Mouse (Mus musculus) heart, embryonic 14.5 days (tissue): ENCODE data around the gene Abraxas2. TPM values are rescaled to one million over a fixed set of nuclear protein-coding genes. Genes with fewer than 3 reads are reported as not detected.

ENCODE experiments used
- ATAC-seq: fragments of 200-750 bp; cut with Nextera tagmentation; 2 replicates; pipeline ENCODE4 v1.8.0; 2017; ENCODE audit warnings: low read depth, moderate TSS enrichment; ENCODE audit not compliant: insufficient number of reproducible peaks, insufficient read depth, low FRiP score
- H3K27ac ChIP-seq, 2 experiments: fragments of 200-500 bp in 1 of 2; fragments of 300-500 bp in 1 of 2; sonication (generic) in 1 of 2; replicated peaks in 1 of 2; 2 replicates each; pipeline ENCODE4 v1.5.1; 2012 to 2014; ENCODE audit warnings: low read depth in 2 of 2, low read length in 2 of 2, control low read depth in 1 of 2, mild to moderate bottlenecking in 1 of 2, mixed read lengths in 1 of 2; ENCODE audit not compliant: control insufficient read depth in 1 of 2, insufficient read depth in 1 of 2
- H3K27me3 ChIP-seq: fragments of 300-500 bp; sonication (generic); 2 replicates; pipeline ENCODE4 v1.6.1; 2014; ENCODE audit warnings: mild to moderate bottlenecking, low read length, control low read depth; ENCODE audit not compliant: control insufficient read depth, insufficient read depth
- H3K36me3 ChIP-seq: fragments of 300-500 bp; sonication (generic); 2 replicates; pipeline ENCODE4 v1.6.1; 2014; ENCODE audit warnings: mild to moderate bottlenecking, control low read depth, low read length, mixed read lengths; ENCODE audit not compliant: control insufficient read depth, insufficient read depth
- H3K4me1 ChIP-seq, 2 experiments: fragments of 200-500 bp in 1 of 2; fragments of 300-500 bp in 1 of 2; sonication (generic) in 1 of 2; 2 replicates each; pipeline ENCODE4 v1.6.1; 2012 to 2014; ENCODE audit warnings: low read length in 2 of 2, control low read depth in 1 of 2, mixed read lengths in 1 of 2; ENCODE audit not compliant: control insufficient read depth in 2 of 2, insufficient read depth in 2 of 2
- H3K4me2 ChIP-seq: fragments of 300-500 bp; sonication (generic); 2 replicates; pipeline ENCODE4 v1.6.1; 2014; ENCODE audit warnings: mild to moderate bottlenecking, low read length
- H3K4me3 ChIP-seq, 2 experiments: fragments of 200-500 bp in 1 of 2; fragments of 300-500 bp in 1 of 2; sonication (generic) in 1 of 2; 2 replicates each; pipeline ENCODE4 v1.5.1; 2012 to 2014; ENCODE audit warnings: low read length in 2 of 2, mild to moderate bottlenecking in 2 of 2, control low read depth in 1 of 2, low read depth in 1 of 2, moderate library complexity in 1 of 2; ENCODE audit not compliant: control insufficient read depth in 1 of 2, insufficient read depth in 1 of 2
- H3K9ac ChIP-seq: fragments of 300-500 bp; sonication (generic); 2 replicates; pipeline ENCODE4 v1.6.1; 2014; ENCODE audit warnings: mild to moderate bottlenecking, low read length
- H3K9me3 ChIP-seq: fragments of 300-500 bp; sonication (generic); 2 replicates; pipeline ENCODE4 v1.6.1; 2016; ENCODE audit warnings: low read length, control low read depth; ENCODE audit not compliant: control insufficient read depth
- WGBS: fragments of 180-500 bp; shearing (Covaris S2); extraction: QIAGEN DNeasy Blood & Tissue Kit; methylation state at CpG from one replicate; pipeline ENCODE4 v1.1.7; 2014; 5-methylcytosine and 5-hydroxymethylcytosine counted together
- polyA plus RNA-seq: library from polyadenylated mRNA; unstranded; fragments of >200 nt; fragmentation: Nextera tagmentation; extraction: Ambion mirVana; gene quantifications from 2 replicates; pipeline ENCODE4 v1.2.1, GENCODE M21; 2014

Abraxas2 gene
- polyA plus RNA-seq, 1 experiment from 2014 or later, result 33.0 TPM

GRCm38 (mm10) chr7:132813416-132814088 lies 45.5 kb upstream of the Abraxas2 start, which contains the start of gene Fam53b:
Gene Fam53b, minus strand, starts transcription at chr7:132813886.
- under 1% methylated on average over 71 of the region's 85 CpGs for WGBS

GRCm38 (mm10) chr7:132814089-132814450 lies 45.0 kb upstream of the Abraxas2 start:
- WGBS, result 0% methylated on average over 7 of the region's 7 CpGs
- H3K27ac ChIP-seq, result peak overlapping the region; percentile 86 to 94
- H3K4me2 ChIP-seq, result peak overlapping the region; percentile 90
- no peaks in the 10 kb centered on the region for H3K9me3 ChIP-seq
- H3K27me3 ChIP-seq, result no peaks in the 10 kb centered on the region
- peak overlapping the region; percentile 93 for H3K9ac ChIP-seq
- H3K4me3 ChIP-seq, result peak overlapping the region; percentile 63 to 77
- peaks cover 16 to 37% of the 10 kb centered on the region in 2 experiments for H3K4me1 ChIP-seq
- no peaks in the 10 kb centered on the region for H3K36me3 ChIP-seq
- ATAC-seq, result no peak

More at GRCm38 (mm10) chr7:132813416-132814088, 45.5 kb upstream of the Abraxas2 start, which contains the start of gene Fam53b:
- H3K9me3 ChIP-seq, result no peaks in the 10 kb centered on the region
- ATAC-seq, result peak; percentile 48
- peak within 1 kb of the TSS; percentile 93 for H3K9ac ChIP-seq
- no peaks in the 10 kb centered on the region for H3K36me3 ChIP-seq
- peaks cover 20 to 42% of the 10 kb centered on the region in 2 experiments for H3K4me1 ChIP-seq
- peak within 1 kb of the TSS; percentile 90 for H3K4me2 ChIP-seq
- peak within 1 kb of the TSS; percentile 63 to 77 for H3K4me3 ChIP-seq
- no peaks in the 10 kb centered on the region for H3K27me3 ChIP-seq
- peak within 1 kb of the TSS; percentile 86 to 94 for H3K27ac ChIP-seq

GRCm38 (mm10) chr7:132815081-132815480 lies 43.9 kb upstream of the Abraxas2 start:
- no peak for ATAC-seq
- Histone ChIP-seq H3K4me3 (no peak overlapping the region), H3K27me3 (no peaks in the 10 kb centered on the region), H3K9ac (no peak overlapping the region), H3K4me1 (peaks cover 9 to 27% of the 10 kb centered on the region in 2 experiments), H3K4me2 (no peak overlapping the region), H3K9me3 (no peaks in the 10 kb centered on the region), H3K27ac (no peak overlapping the region), H3K36me3 (peaks cover under 1% of the 10 kb centered on the region; the same call in 1 of the 2 replicates)
- 85% methylated on average over 5 of the region's 5 CpGs for WGBS

- whole genome bisulfite sequencing, result 87% methylated on average over 2 of the region's 2 CpGs
- no peak overlapping the region for H3K9ac ChIP-seq
These were observed 42.5 kb upstream of the Abraxas2 start for GRCm38 (mm10) chr7:132816528-132816927.

GRCm38 (mm10) chr7:132817056-132817455 lies 42.0 kb upstream of the Abraxas2 start:
- Histone ChIP-seq H3K9me3 (no peaks in the 10 kb centered on the region), H3K36me3 (peaks cover 4% of the 10 kb centered on the region; the same call in 1 of the 2 replicates), H3K27me3 (no peaks in the 10 kb centered on the region), H3K4me1 (peaks cover under 1 to 9% of the 10 kb centered on the region in 2 experiments; a peak in 2 of 4 replicates), H3K27ac (no peak overlapping the region), H3K4me3 (no peak overlapping the region), H3K9ac (no peak overlapping the region), H3K4me2 (no peak overlapping the region)
- 90% methylated on average over 6 of the region's 6 CpGs for WGBS
- no peak for ATAC-seq

More at GRCm38 (mm10) chr7:132816528-132816927, 42.5 kb upstream of the Abraxas2 start:
- Histone ChIP-seq H3K4me2 (no peak overlapping the region), H3K9me3 (no peaks in the 10 kb centered on the region), H3K27me3 (no peaks in the 10 kb centered on the region), H3K36me3 (peaks cover 4% of the 10 kb centered on the region; the same call in 1 of the 2 replicates), H3K4me1 (peaks cover 5 to 14% of the 10 kb centered on the region in 2 experiments), H3K4me3 (no peak overlapping the region), H3K27ac (no peak overlapping the region)
- ATAC-seq, result no peak

GRCm38 (mm10) chr7:132820692-132821091 lies 38.3 kb upstream of the Abraxas2 start:
- no peak overlapping the region for H3K9ac ChIP-seq
- H3K27me3 ChIP-seq, result no peaks in the 10 kb centered on the region
- 71% methylated on average over 3 of the region's 3 CpGs for WGBS
- no peak overlapping the region for H3K4me3 ChIP-seq
- no peak overlapping the region for H3K27ac ChIP-seq
- no peak overlapping the region for H3K4me2 ChIP-seq
- no peak for ATAC-seq
- H3K36me3 ChIP-seq, result peaks cover 16% of the 10 kb centered on the region
- no peaks in the 10 kb centered on the region for H3K4me1 ChIP-seq
- no peaks in the 10 kb centered on the region for H3K9me3 ChIP-seq

- H3K27ac ChIP-seq, result no peak overlapping the region
- H3K4me2 ChIP-seq, result no peak overlapping the region
- no peak overlapping the region for H3K9ac ChIP-seq
- no peaks in the 10 kb centered on the region for H3K27me3 ChIP-seq
- H3K4me1 ChIP-seq, result no peaks in the 10 kb centered on the region
- H3K36me3 ChIP-seq, result peaks cover 42% of the 10 kb centered on the region
- H3K9me3 ChIP-seq, result no peaks in the 10 kb centered on the region
- H3K4me3 ChIP-seq, result no peak overlapping the region
- no peak for ATAC-seq
These were observed 35.2 kb upstream of the Abraxas2 start for GRCm38 (mm10) chr7:132823832-132824231.
